In genomic region chr15:25762306-25762705, GRCm38 (mm10) we compare ENCODE assay signal across 10 mouse cellular contexts.
DNase-seq lines count a peak whose midpoint lies in the region; ATAC-seq lines count a peak whose summit lies in the region.
"Had no signal": no experiment of that assay in that cellular context is flagged by ENCODE, and none has a peak within 500 bp of the region (broad histone marks: within the 10 kb centered on the region; RNA-seq: fewer than 3 reads in every experiment).

No protein-coding gene starts in this region.

- H3K36me3 ChIP-seq in forebrain, embryonic 13.5 days (ENCODE audit: poor library complexity, severe bottlenecking): no peaks in the 10 kb centered on the region
- no peaks in the 10 kb centered on the region; the same call in 1 of the 2 replicates for H3K36me3 ChIP-seq in lung, embryonic 15.5 days
- H3K36me3 ChIP-seq: liver, embryonic 15.5 days had no signal

- H3K4me3 ChIP-seq in forebrain, embryonic 13.5 days: peak overlapping the region; percentile 5
- no peak overlapping the region for H3K4me3 ChIP-seq in lung, embryonic 15.5 days
- H3K4me3 ChIP-seq: liver, embryonic 15.5 days had no signal

- intact Hi-C loops in left cerebral cortex, postnatal 4 days (cut with DNase I): no loop called here
- intact Hi-C loops in left cerebral cortex, postnatal 36 days (cut with DNase I): no loop called here

- peak overlapping the region; percentile 62 for H3K4me2 ChIP-seq in forebrain, embryonic 13.5 days
- H3K4me2 ChIP-seq in lung, embryonic 15.5 days: no peak overlapping the region
- H3K4me2 ChIP-seq: liver, embryonic 15.5 days had no signal

- WGBS in forebrain, embryonic 13.5 days: 2% methylated on average over 8 of the region's 8 CpGs
- 34% methylated on average over 8 of the region's 8 CpGs for WGBS in lung, embryonic 15.5 days

- peak overlapping the region; percentile 41; the same call in 1 of the 2 replicates for H3K9ac ChIP-seq in forebrain, embryonic 13.5 days
- H3K9ac ChIP-seq in lung, embryonic 15.5 days: no peak overlapping the region
- H3K9ac ChIP-seq: liver, embryonic 15.5 days had no signal

- H3K4me1 ChIP-seq in forebrain, embryonic 13.5 days: peaks cover 87% of the 10 kb centered on the region
- peaks cover 60% of the 10 kb centered on the region for H3K4me1 ChIP-seq in lung, embryonic 15.5 days
- H3K4me1 ChIP-seq: liver, embryonic 15.5 days had no signal

- H3K27me3 ChIP-seq in forebrain, embryonic 13.5 days: no peaks in the 10 kb centered on the region
- H3K27me3 ChIP-seq in lung, embryonic 15.5 days: no peaks in the 10 kb centered on the region
- H3K27me3 ChIP-seq: liver, embryonic 15.5 days; Patski had no signal

- peak overlapping the region; percentile 96 for H3K27ac ChIP-seq in forebrain, embryonic 13.5 days
- peak overlapping the region; percentile 17; the same call in 1 of the 2 replicates for H3K27ac ChIP-seq in lung, embryonic 15.5 days
- H3K27ac ChIP-seq: liver, embryonic 15.5 days had no signal

- peak; percentile 69 for ATAC-seq in forebrain, embryonic 13.5 days
- no peak for ATAC-seq in lung, embryonic 15.5 days (ENCODE audit: borderline replicate concordance, extremely low read depth, low FRiP score, low TSS enrichment)
- ATAC-seq: Patski had no signal

- peak; percentile 89 for DNase-seq in left cerebral cortex, postnatal 4 days
- no peak for DNase-seq in left cerebral cortex, postnatal 36 days (ENCODE audit: low spot score in 2 of 2)
- DNase-seq in retina, embryonic 14.5 days (ENCODE audit: low spot score): peak; percentile 75
- DNase-seq in spleen, adult 12 weeks (ENCODE audit: low spot score): no peak
- no peak for DNase-seq in B cell, adult 2 months
- DNase-seq in left cerebral cortex, adult 11 months (ENCODE audit: low spot score): no peak

- no peaks in the 10 kb centered on the region for H3K9me3 ChIP-seq in forebrain, embryonic 13.5 days (replicated peaks)
- no peaks in the 10 kb centered on the region for H3K9me3 ChIP-seq in lung, embryonic 15.5 days
- H3K9me3 ChIP-seq: liver, embryonic 15.5 days had no signal

Comparison
In these comparisons a context has a peak if more than half of its experiments do, and no peak if none do; other contexts are left out.
1. DNase-seq: peak in left cerebral cortex, postnatal 4 days (single experiment) and retina, embryonic 14.5 days (single experiment); none in left cerebral cortex, postnatal 36 days (0 of 2), spleen, adult 12 weeks (single experiment), B cell, adult 2 months (0 of 2) and left cerebral cortex, adult 11 months (single experiment).